Mouse (Mus musculus) ES-E14 (cell line): Measurements from ENCODE around the gene Map4k5.

Source experiments
- ZC3H11A ChIP-seq: IDR thresholded peaks from 2 replicates; pipeline ENCODE4 v1.6.1; 2012; ENCODE audit warnings: low read depth, mild to moderate bottlenecking, inconsistent platforms, low read length, borderline replicate concordance
- ZNF384 ChIP-seq: IDR thresholded peaks from 2 replicates; pipeline ENCODE4 v1.6.1; 2012; ENCODE audit warnings: low read depth, low read length, inconsistent platforms

GRCm38 (mm10) chr12:69804393-69805070, 88.5 kb downstream of the Map4k5 start:
- TF ChIP-seq ZNF384 (no peak), ZC3H11A (no peak)
